Mouse (Mus musculus) testis, postnatal 14 days (tissue): Measurements from ENCODE around the gene Mfsd2a.
A peak's percentile ranks its signal among the peaks of the same experiment; 100 is the strongest.

ENCODE experiments used
- DNase-seq: peaks from one replicate; pipeline ENCODE4 v3.0.0; 2021; ENCODE audit warnings: low spot score

Mfsd2a gene

GRCm38 (mm10) chr4:122978850-122979249 lies 17.9 kb upstream of the Mfsd2a start:
- no peak for DNase-seq

- no peak for DNase-seq
These were observed 15.9 kb upstream of the Mfsd2a start for GRCm38 (mm10) chr4:122976885-122977284.

GRCm38 (mm10) chr4:122974976-122975520 lies 14.1 kb upstream of the Mfsd2a start:
- DNase-seq = no peak

GRCm38 (mm10) chr4:122972056-122972455 lies 11.1 kb upstream of the Mfsd2a start:
- no peak for DNase-seq

- DNase-seq = no peak
These were observed 10.7 kb upstream of the Mfsd2a start for GRCm38 (mm10) chr4:122971646-122972045.

GRCm38 (mm10) chr4:122971191-122971590 lies 10.2 kb upstream of the Mfsd2a start:
- DNase-seq = no peak

- no peak for DNase-seq
These were observed 7.1 kb upstream of the Mfsd2a start for GRCm38 (mm10) chr4:122968106-122968505.

- peak; percentile 74 for DNase-seq
These were observed 1.8 kb upstream of the Mfsd2a start for GRCm38 (mm10) chr4:122962751-122963150.

GRCm38 (mm10) chr4:122961589-122961988 lies 601 bp upstream of the Mfsd2a start:
- no peak for DNase-seq

- DNase-seq = peak; percentile 21
These were observed 478 bp downstream of the Mfsd2a start for GRCm38 (mm10) chr4:122960321-122961099.

GRCm38 (mm10) chr4:122959816-122960215 lies 1.2 kb downstream of the Mfsd2a start:
- DNase-seq = no peak

GRCm38 (mm10) chr4:122958491-122959031 lies 2.4 kb downstream of the Mfsd2a start:
- peak; percentile 18 for DNase-seq

- no peak for DNase-seq
These were observed 4.7 kb downstream of the Mfsd2a start for GRCm38 (mm10) chr4:122956301-122956700.

GRCm38 (mm10) chr4:122955412-122956136 lies 5.4 kb downstream of the Mfsd2a start:
- DNase-seq = peak; percentile 87

- DNase-seq = no peak
These were observed 6.1 kb downstream of the Mfsd2a start for GRCm38 (mm10) chr4:122954680-122955411.

GRCm38 (mm10) chr4:122949096-122949495 lies 11.9 kb downstream of the Mfsd2a start:
- no peak for DNase-seq

- DNase-seq = no peak
These were observed 13.8 kb downstream of the Mfsd2a start for GRCm38 (mm10) chr4:122947223-122947622.

GRCm38 (mm10) chr4:122944408-122944807 lies 16.6 kb downstream of the Mfsd2a start:
- DNase-seq = no peak

- no peak for DNase-seq
These were observed 21.8 kb downstream of the Mfsd2a start for GRCm38 (mm10) chr4:122939048-122939796.

GRCm38 (mm10) chr4:122937489-122937888 lies 23.5 kb downstream of the Mfsd2a start:
- no peak for DNase-seq

- DNase-seq = no peak
These were observed 25.4 kb downstream of the Mfsd2a start for GRCm38 (mm10) chr4:122935466-122936099.
